Mouse (Mus musculus) heart, embryonic 14.5 days (tissue): ENCODE measurements around the gene Xylt1. TPM values are rescaled to one million over a fixed set of nuclear protein-coding genes. Genes with fewer than 3 reads are reported as not detected.

Experiments
- ATAC-seq: fragments of 200-750 bp; cut with Nextera tagmentation; 2 replicates; pipeline ENCODE4 v1.8.0; 2017; ENCODE audit warnings: low read depth, moderate TSS enrichment; ENCODE audit not compliant: insufficient number of reproducible peaks, insufficient read depth, low FRiP score
- H3K27ac ChIP-seq, 2 experiments: fragments of 200-500 bp in 1 of 2; fragments of 300-500 bp in 1 of 2; sonication (generic) in 1 of 2; replicated peaks in 1 of 2; 2 replicates each; pipeline ENCODE4 v1.5.1; 2012 to 2014; ENCODE audit warnings: low read depth in 2 of 2, low read length in 2 of 2, control low read depth in 1 of 2, mild to moderate bottlenecking in 1 of 2, mixed read lengths in 1 of 2; ENCODE audit not compliant: control insufficient read depth in 1 of 2, insufficient read depth in 1 of 2
- H3K27me3 ChIP-seq: fragments of 300-500 bp; sonication (generic); 2 replicates; pipeline ENCODE4 v1.6.1; 2014; ENCODE audit warnings: mild to moderate bottlenecking, low read length, control low read depth; ENCODE audit not compliant: control insufficient read depth, insufficient read depth
- H3K36me3 ChIP-seq: fragments of 300-500 bp; sonication (generic); 2 replicates; pipeline ENCODE4 v1.6.1; 2014; ENCODE audit warnings: mild to moderate bottlenecking, control low read depth, low read length, mixed read lengths; ENCODE audit not compliant: control insufficient read depth, insufficient read depth
- H3K4me1 ChIP-seq, 2 experiments: fragments of 200-500 bp in 1 of 2; fragments of 300-500 bp in 1 of 2; sonication (generic) in 1 of 2; 2 replicates each; pipeline ENCODE4 v1.6.1; 2012 to 2014; ENCODE audit warnings: low read length in 2 of 2, control low read depth in 1 of 2, mixed read lengths in 1 of 2; ENCODE audit not compliant: control insufficient read depth in 2 of 2, insufficient read depth in 2 of 2
- H3K4me2 ChIP-seq: fragments of 300-500 bp; sonication (generic); 2 replicates; pipeline ENCODE4 v1.6.1; 2014; ENCODE audit warnings: mild to moderate bottlenecking, low read length
- H3K4me3 ChIP-seq, 2 experiments: fragments of 200-500 bp in 1 of 2; fragments of 300-500 bp in 1 of 2; sonication (generic) in 1 of 2; 2 replicates each; pipeline ENCODE4 v1.5.1; 2012 to 2014; ENCODE audit warnings: low read length in 2 of 2, mild to moderate bottlenecking in 2 of 2, control low read depth in 1 of 2, low read depth in 1 of 2, moderate library complexity in 1 of 2; ENCODE audit not compliant: control insufficient read depth in 1 of 2, insufficient read depth in 1 of 2
- H3K9ac ChIP-seq: fragments of 300-500 bp; sonication (generic); 2 replicates; pipeline ENCODE4 v1.6.1; 2014; ENCODE audit warnings: mild to moderate bottlenecking, low read length
- H3K9me3 ChIP-seq: fragments of 300-500 bp; sonication (generic); 2 replicates; pipeline ENCODE4 v1.6.1; 2016; ENCODE audit warnings: low read length, control low read depth; ENCODE audit not compliant: control insufficient read depth
- WGBS: fragments of 180-500 bp; shearing (Covaris S2); extraction: QIAGEN DNeasy Blood & Tissue Kit; methylation state at CpG from one replicate; pipeline ENCODE4 v1.1.7; 2014; 5-methylcytosine and 5-hydroxymethylcytosine counted together
- polyA plus RNA-seq: library from polyadenylated mRNA; unstranded; fragments of >200 nt; fragmentation: Nextera tagmentation; extraction: Ambion mirVana; gene quantifications from 2 replicates; pipeline ENCODE4 v1.2.1, GENCODE M21; 2014

Gene Xylt1
- polyA plus RNA-seq, 1 experiment from 2014 or later, result 2.0 TPM

DNA sequence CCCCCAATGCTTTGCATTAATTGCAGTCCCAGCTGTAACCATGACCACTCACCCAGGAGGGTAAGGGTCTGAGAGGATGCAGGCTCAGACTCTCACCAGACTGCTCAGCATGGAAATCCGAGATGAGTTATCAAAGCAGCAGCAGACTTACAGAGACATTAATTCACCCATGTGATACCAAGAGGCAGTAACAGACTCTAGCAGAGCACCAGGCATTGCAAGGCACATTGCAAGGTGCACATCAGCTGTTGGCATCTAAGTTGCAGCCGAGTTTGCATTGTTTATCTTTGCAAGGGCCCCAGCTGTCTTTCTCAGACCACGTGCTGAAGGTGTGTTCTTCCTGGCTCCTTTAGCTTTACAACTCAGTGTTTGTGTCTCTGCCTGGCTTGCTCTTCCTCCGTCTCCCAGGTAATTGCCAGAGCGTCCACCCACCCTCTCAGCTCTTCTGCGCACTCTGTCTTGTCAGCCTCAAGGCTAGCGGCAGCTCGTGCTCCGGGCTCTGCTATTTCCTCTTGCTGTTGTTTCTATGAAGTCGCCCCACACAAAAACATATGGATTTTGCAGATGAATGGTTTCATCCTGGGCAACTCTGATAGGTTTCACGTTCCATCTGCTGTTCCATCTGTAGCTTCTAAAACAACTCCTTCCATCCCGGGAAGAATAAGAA is 214.4 kb downstream of the Xylt1 start:
- no peaks in the 10 kb centered on the region for H3K27me3 ChIP-seq
- peaks cover 8% of the 10 kb centered on the region for H3K36me3 ChIP-seq
- ATAC-seq, result no peak
- H3K4me3 ChIP-seq, result no peak overlapping the region
- 78% methylated on average over 12 of the region's 12 CpGs for WGBS
- H3K4me2 ChIP-seq, result no peak overlapping the region
- no peaks in the 10 kb centered on the region for H3K9me3 ChIP-seq
- no peak overlapping the region for H3K9ac ChIP-seq
- no peaks in the 10 kb centered on the region for H3K4me1 ChIP-seq
- no peak overlapping the region for H3K27ac ChIP-seq

DNA sequence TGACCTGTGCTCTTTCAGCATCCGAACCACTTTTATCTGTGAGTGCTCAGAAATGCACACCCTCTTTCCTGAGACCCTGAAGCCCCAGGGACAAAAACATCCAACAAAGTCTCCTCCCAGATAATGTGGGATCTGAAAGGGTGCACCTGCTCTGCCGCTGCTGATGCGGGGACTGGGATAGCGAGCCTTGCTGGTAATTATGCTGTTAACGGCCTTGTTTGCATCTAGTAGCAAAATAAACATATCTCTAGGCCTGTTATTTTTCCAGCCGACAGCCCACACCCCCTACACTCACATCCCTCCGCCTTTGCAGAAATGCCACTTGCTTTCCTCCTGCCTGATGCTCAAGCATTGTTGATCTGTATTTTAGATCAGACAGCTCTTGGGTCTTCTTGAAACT is 219.7 kb downstream of the Xylt1 start:
- 43% methylated on average over 7 of the region's 7 CpGs for WGBS
- Histone ChIP-seq H3K9ac (no peak overlapping the region), H3K4me2 (no peak overlapping the region), H3K36me3 (no peaks in the 10 kb centered on the region), H3K9me3 (no peaks in the 10 kb centered on the region), H3K4me1 (no peaks in the 10 kb centered on the region), H3K27me3 (no peaks in the 10 kb centered on the region), H3K4me3 (no peak overlapping the region), H3K27ac (no peak overlapping the region)
- ATAC-seq, result no peak

DNA sequence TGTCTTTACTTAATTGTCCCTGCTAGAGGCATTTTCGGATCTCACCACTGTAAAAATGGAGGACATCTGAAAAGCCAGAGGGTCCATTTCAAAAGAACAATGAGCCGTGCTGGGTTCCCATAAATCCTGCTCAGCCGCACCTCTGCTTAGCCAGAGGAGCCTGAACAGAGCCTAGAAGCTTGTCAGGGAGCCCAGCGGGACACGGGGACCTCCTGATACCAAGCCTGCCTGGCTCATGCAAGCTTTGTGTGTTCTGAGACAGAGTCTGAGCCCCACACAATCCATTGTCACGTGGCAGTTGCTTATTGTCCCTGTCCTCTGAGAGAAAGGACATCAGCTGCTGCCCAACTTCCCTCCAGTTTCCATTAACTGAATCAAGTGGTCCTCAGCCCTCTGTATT is 229.7 kb downstream of the Xylt1 start:
- Histone ChIP-seq H3K4me2 (no peak overlapping the region), H3K9me3 (no peaks in the 10 kb centered on the region), H3K4me3 (no peak overlapping the region), H3K27me3 (no peaks in the 10 kb centered on the region), H3K27ac (no peak overlapping the region), H3K36me3 (no peaks in the 10 kb centered on the region), H3K4me1 (no peaks in the 10 kb centered on the region), H3K9ac (no peak overlapping the region)
- ATAC-seq, result no peak
- 72% methylated on average over 6 of the region's 6 CpGs for WGBS

DNA sequence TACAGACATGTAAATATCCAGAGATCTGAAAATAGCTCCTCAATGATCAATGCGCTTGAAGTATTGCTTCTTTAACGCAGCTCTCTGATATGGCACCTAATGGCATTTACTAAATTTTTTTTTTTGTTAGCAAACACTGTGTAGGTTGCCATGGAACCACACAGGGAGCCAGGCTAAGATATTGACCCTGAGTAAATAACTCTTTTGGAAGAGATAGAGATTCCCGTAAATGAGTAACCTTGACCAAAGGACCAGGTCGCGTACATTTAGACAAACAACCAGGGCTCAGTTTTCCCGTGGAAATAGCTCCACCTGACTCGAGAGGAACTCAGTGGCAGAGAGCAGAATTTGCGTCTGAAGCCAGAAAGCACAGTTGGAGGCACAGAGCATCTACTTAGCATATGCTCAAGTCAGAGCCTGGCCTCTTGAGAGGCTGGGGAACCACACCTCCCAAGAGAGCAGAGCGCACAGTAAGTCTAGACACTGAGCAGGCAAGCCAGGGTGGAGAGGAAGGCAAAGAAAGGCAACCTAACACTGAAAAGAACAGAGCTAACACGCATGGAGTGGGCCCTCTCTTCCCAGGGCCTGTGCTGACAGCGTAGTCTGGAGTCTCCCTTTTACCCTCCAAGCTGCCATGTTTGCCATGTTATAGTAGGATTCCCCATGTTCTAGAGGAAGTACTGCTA is 232.2 kb downstream of the Xylt1 start:
- H3K4me1 ChIP-seq, result no peaks in the 10 kb centered on the region
- no peaks in the 10 kb centered on the region for H3K36me3 ChIP-seq
- H3K27ac ChIP-seq, result no peak overlapping the region
- H3K4me2 ChIP-seq, result no peak overlapping the region
- no peak overlapping the region for H3K4me3 ChIP-seq
- no peaks in the 10 kb centered on the region for H3K9me3 ChIP-seq
- no peak overlapping the region for H3K9ac ChIP-seq
- no peak for ATAC-seq
- no peaks in the 10 kb centered on the region for H3K27me3 ChIP-seq
- WGBS, result 76% methylated on average over 11 of the region's 11 CpGs

DNA sequence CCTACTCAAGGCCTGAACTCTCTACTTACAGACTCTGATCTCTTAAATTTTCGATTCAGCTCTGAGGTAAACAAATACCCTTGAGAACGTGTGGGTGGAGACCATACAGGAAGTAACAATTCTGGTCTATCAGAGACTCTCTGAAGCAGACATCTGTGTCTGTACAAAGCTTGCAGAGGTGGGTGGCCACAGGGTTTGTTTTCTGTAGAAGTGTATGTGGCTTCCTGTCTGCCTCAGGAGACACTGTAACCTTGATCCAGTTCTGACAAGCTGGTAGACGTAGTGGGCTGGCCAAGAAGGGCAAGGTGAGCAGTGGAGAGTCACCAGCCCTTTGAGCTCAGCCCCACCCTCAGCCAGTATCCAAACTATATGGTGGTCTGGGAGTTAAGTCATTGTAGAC is 233.0 kb downstream of the Xylt1 start:
- Histone ChIP-seq H3K4me3 (no peak overlapping the region), H3K4me2 (no peak overlapping the region), H3K27me3 (no peaks in the 10 kb centered on the region), H3K9ac (no peak overlapping the region), H3K9me3 (no peaks in the 10 kb centered on the region), H3K36me3 (no peaks in the 10 kb centered on the region), H3K27ac (no peak overlapping the region), H3K4me1 (no peaks in the 10 kb centered on the region)
- 50% methylated on average over 3 of the region's 3 CpGs for WGBS
- ATAC-seq, result no peak

DNA sequence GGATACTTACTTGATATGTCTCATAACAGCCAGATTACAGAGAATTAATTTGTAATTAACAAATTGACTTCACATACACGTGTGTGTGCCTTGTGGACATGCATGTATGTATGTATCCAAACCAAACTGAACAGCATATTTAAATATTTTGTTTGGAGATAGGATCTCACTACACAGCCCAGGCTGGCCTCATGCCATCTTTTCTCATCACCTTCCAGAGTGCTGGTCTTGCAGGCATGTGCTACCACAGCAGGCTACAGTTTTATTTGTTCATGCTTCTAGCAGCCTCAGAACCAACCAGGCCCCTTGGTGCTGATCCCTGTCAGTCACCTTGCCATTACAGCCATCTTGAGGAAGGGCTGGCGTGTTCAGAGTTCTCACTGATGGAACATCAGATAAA is 233.6 kb downstream of the Xylt1 start:
- ATAC-seq, result no peak
- Histone ChIP-seq H3K9ac (no peak overlapping the region), H3K36me3 (no peaks in the 10 kb centered on the region), H3K9me3 (no peaks in the 10 kb centered on the region), H3K27ac (no peak overlapping the region), H3K4me2 (no peak overlapping the region), H3K27me3 (no peaks in the 10 kb centered on the region), H3K4me3 (no peak overlapping the region), H3K4me1 (no peaks in the 10 kb centered on the region)
- 76% methylated on average over 2 of the region's 2 CpGs for WGBS

DNA sequence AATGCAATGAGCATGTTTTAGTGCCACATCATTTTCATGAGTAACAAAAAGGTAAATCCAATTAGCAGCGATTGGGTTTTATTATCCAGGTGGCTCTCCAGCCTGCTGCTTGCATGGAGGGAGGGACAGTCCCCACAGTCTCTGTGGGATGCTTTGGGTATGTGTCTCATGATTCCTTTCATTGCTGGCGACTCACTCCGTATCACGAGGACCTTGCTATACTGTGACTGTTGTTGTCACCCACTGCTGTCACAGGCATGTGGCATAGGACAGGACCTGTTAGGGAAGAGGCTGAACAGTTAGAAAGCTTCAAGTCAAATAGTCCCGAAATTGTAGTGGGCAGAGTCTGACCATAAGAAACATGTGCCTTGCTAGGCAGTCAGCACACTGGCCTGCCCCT is 234.1 kb downstream of the Xylt1 start:
- ATAC-seq, result no peak
- Histone ChIP-seq H3K27ac (no peak overlapping the region), H3K9ac (no peak overlapping the region), H3K4me2 (no peak overlapping the region), H3K9me3 (no peaks in the 10 kb centered on the region), H3K36me3 (no peaks in the 10 kb centered on the region), H3K4me3 (no peak overlapping the region), H3K27me3 (no peaks in the 10 kb centered on the region), H3K4me1 (no peaks in the 10 kb centered on the region)
- 71% methylated on average over 5 of the region's 5 CpGs for WGBS

DNA sequence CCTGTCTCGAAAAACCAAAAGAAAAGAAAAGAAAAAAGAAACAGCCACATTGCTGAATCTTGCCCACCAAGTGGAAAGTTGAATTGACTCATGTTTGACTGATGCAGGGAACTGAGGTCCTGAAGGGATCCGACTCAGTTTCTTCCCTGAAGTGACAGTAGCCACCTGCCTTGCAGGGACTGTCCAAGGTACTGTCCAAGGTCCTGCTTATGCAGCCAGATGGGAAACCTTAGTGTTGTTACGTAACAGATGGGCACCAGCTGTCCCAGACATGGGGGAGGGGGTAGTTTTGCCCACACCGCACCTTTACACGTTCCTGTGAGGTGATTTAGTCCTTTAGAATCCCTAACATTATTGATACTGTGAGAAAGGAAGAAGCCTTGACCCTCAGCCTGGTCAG is 235.5 kb downstream of the Xylt1 start:
- H3K4me3 ChIP-seq, result no peak overlapping the region
- no peaks in the 10 kb centered on the region for H3K9me3 ChIP-seq
- H3K4me1 ChIP-seq, result no peaks in the 10 kb centered on the region
- no peak for ATAC-seq
- no peak overlapping the region for H3K9ac ChIP-seq
- H3K27ac ChIP-seq, result no peak overlapping the region
- H3K36me3 ChIP-seq, result no peaks in the 10 kb centered on the region
- 71% methylated on average over 5 of the region's 5 CpGs for WGBS
- no peak overlapping the region for H3K4me2 ChIP-seq
- H3K27me3 ChIP-seq, result no peaks in the 10 kb centered on the region
